Mouse (Mus musculus): ENCODE results near the gene Hprt.
"Not testable (repeated sequence)": the region's sequence is repeated elsewhere in the genome, so short reads cannot be mapped to it uniquely, and the experiment has no call there.

Hprt gene

GRCm38 (mm10) chrX:52987905-52988783 lies at the start of gene Hprt:
Hprt (plus strand) TSS chrX:52988137.
- peak; percentile 89 for DNase-seq (ENCODE audit: low read depth)

GRCm38 (mm10) chrX:52945509-52945908 lies 42.4 kb upstream of the Hprt start:
- DNase-seq (ENCODE audit: low read depth): no peak

- peak; percentile 50 for DNase-seq (ENCODE audit: low read depth)
These were observed 38.2 kb upstream of the Hprt start for GRCm38 (mm10) chrX:52949713-52950112.

GRCm38 (mm10) chrX:52956942-52957341 lies 31.0 kb upstream of the Hprt start:
- no peak for DNase-seq (ENCODE audit: low read depth)

- DNase-seq (ENCODE audit: low read depth): no peak
These were observed 26.3 kb upstream of the Hprt start for GRCm38 (mm10) chrX:52961559-52962110.

GRCm38 (mm10) chrX:52965149-52965548 lies 22.8 kb upstream of the Hprt start:
- no peak for DNase-seq (ENCODE audit: low read depth)

GRCm38 (mm10) chrX:52971211-52972006 lies 16.5 kb upstream of the Hprt start:
- DNase-seq (ENCODE audit: low read depth): no peak

- DNase-seq (ENCODE audit: low read depth): no peak
These were observed 15.8 kb upstream of the Hprt start for GRCm38 (mm10) chrX:52972129-52972528.

- no peak for DNase-seq (ENCODE audit: low read depth)
These were observed 15.3 kb upstream of the Hprt start for GRCm38 (mm10) chrX:52972680-52973079.

GRCm38 (mm10) chrX:52978576-52978975 lies 9.4 kb upstream of the Hprt start:
- no peak for DNase-seq (ENCODE audit: low read depth)

- no peak for DNase-seq (ENCODE audit: low read depth)
These were observed 6.6 kb upstream of the Hprt start for GRCm38 (mm10) chrX:52981378-52981777.

- DNase-seq (ENCODE audit: low read depth): not testable (repeated sequence)
These were observed 6.8 kb downstream of the Hprt start for GRCm38 (mm10) chrX:52994726-52995125.

- peak; percentile 42 for DNase-seq (ENCODE audit: low read depth)
These were observed 16.9 kb downstream of the Hprt start for GRCm38 (mm10) chrX:53004887-53005286.

GRCm38 (mm10) chrX:53006062-53006461 lies 18.1 kb downstream of the Hprt start:
- DNase-seq (ENCODE audit: low read depth): peak; percentile 83

GRCm38 (mm10) chrX:53015549-53015948 lies 27.6 kb downstream of the Hprt start:
- DNase-seq (ENCODE audit: low read depth): peak; percentile 33

GRCm38 (mm10) chrX:53023021-53023420 lies 35.1 kb downstream of the Hprt start:
- no peak for DNase-seq (ENCODE audit: low read depth)

GRCm38 (mm10) chrX:53024268-53024667 lies 36.3 kb downstream of the Hprt start:
- DNase-seq (ENCODE audit: low read depth): not testable (repeated sequence)

- no peak for DNase-seq (ENCODE audit: low read depth)
These were observed 37.7 kb downstream of the Hprt start for GRCm38 (mm10) chrX:53025471-53026223.

GRCm38 (mm10) chrX:53029559-53029958 lies 41.6 kb downstream of the Hprt start:
- peak; percentile 13 for DNase-seq (ENCODE audit: low read depth)

GRCm38 (mm10) chrX:53038194-53038593 lies 50.3 kb downstream of the Hprt start:
- no peak for DNase-seq (ENCODE audit: low read depth)

GRCm38 (mm10) chrX:53039651-53040050 lies 51.7 kb downstream of the Hprt start:
- DNase-seq (ENCODE audit: low read depth): no peak

- DNase-seq (ENCODE audit: low read depth): no peak
These were observed 52.2 kb downstream of the Hprt start for GRCm38 (mm10) chrX:53040138-53040537.
